Mouse (Mus musculus): ENCODE data around the gene Mboat2. TPM values are rescaled to one million over a fixed set of nuclear protein-coding genes. Genes with fewer than 3 reads are reported as not detected.
A peak's percentile ranks its signal among the peaks of the same experiment; 100 is the strongest.

Mboat2 gene
- total RNA-seq, 2 experiments from 2014 or later = 59.9 to 64.3 TPM

GRCm38 (mm10) chr12:24971490-24972200 is 141.0 kb downstream of the Mboat2 start:
- intact Hi-C loops (cut with DNase I) = no loop called here
- DNase-seq (ENCODE audit: extremely low spot score in 1 of 2, low spot score in 2 of 2) = no peak

- intact Hi-C loops (cut with DNase I) = no loop called here
Observed at GRCm38 (mm10) chr12:24972371-24973350, 142.0 kb downstream of the Mboat2 start.

GRCm38 (mm10) chr12:24973586-24973985 is 142.9 kb downstream of the Mboat2 start:
- intact Hi-C loops (cut with DNase I) = no loop called here
- DNase-seq (ENCODE audit: extremely low spot score in 1 of 2, low spot score in 2 of 2) = no peak

More at GRCm38 (mm10) chr12:24972371-24973350, 142.0 kb downstream of the Mboat2 start:
- DNase-seq (ENCODE audit: extremely low spot score in 1 of 2, low spot score in 2 of 2) = no peak

- intact Hi-C loops (cut with DNase I) = no loop called here
- peak; percentile 90 to 98 for DNase-seq (ENCODE audit: extremely low spot score in 1 of 2, low spot score in 2 of 2)
Observed at GRCm38 (mm10) chr12:24974446-24975114, 143.9 kb downstream of the Mboat2 start, which contains the start of gene Kidins220. Kidins220 (plus strand) TSS chr12:24974925.

- DNase-seq (ENCODE audit: extremely low spot score in 1 of 2, low spot score in 2 of 2) = peak; percentile 57 to 64
- intact Hi-C loops (cut with DNase I) = no loop called here
Observed at GRCm38 (mm10) chr12:24975115-24975733, 144.5 kb downstream of the Mboat2 start.

- no peak for DNase-seq (ENCODE audit: extremely low spot score in 1 of 2, low spot score in 2 of 2)
- intact Hi-C loops (cut with DNase I) = no loop called here
Observed at GRCm38 (mm10) chr12:24985226-24985625, 154.5 kb downstream of the Mboat2 start.

GRCm38 (mm10) chr12:24995350-24995749 is 164.7 kb downstream of the Mboat2 start:
- DNase-seq (ENCODE audit: extremely low spot score in 1 of 2, low spot score in 2 of 2) = no peak
- intact Hi-C loops (cut with DNase I) = no loop called here

- DNase-seq (ENCODE audit: extremely low spot score in 1 of 2, low spot score in 2 of 2) = no peak
- intact Hi-C loops (cut with DNase I) = no loop called here
Observed at GRCm38 (mm10) chr12:25005350-25005749, 174.7 kb downstream of the Mboat2 start.

- intact Hi-C loops (cut with DNase I) = no loop called here
- no peak for DNase-seq (ENCODE audit: extremely low spot score in 1 of 2, low spot score in 2 of 2)
Observed at GRCm38 (mm10) chr12:25009957-25010356, 179.3 kb downstream of the Mboat2 start.

- intact Hi-C loops (cut with DNase I) = no loop called here
- DNase-seq (ENCODE audit: extremely low spot score in 1 of 2, low spot score in 2 of 2) = no peak
Observed at GRCm38 (mm10) chr12:25010416-25010815, 179.7 kb downstream of the Mboat2 start.

- no peak for DNase-seq (ENCODE audit: extremely low spot score in 1 of 2, low spot score in 2 of 2)
- intact Hi-C loops (cut with DNase I) = no loop called here
Observed at GRCm38 (mm10) chr12:25011733-25012367, 181.2 kb downstream of the Mboat2 start.

GRCm38 (mm10) chr12:25012555-25013540 is 182.2 kb downstream of the Mboat2 start:
- DNase-seq (ENCODE audit: extremely low spot score in 1 of 2, low spot score in 2 of 2) = no peak
- intact Hi-C loops (cut with DNase I) = no loop called here

Other genes with a start within 250 kb of the Mboat2 start
- 1 to 10 TPM; 8.3 to 9.0 TPM for gene Klf11, start 179.6 kb upstream of the Mboat2 start, total RNA-seq (2021)
- gene Cys1, start 149.1 kb upstream of the Mboat2 start, total RNA-seq (2021) = 10 to 100 TPM in 1 of 2 experiments, 1 to 10 TPM in 1; 9.3 to 10.7 TPM
- gene Rrm2, start 122.6 kb upstream of the Mboat2 start, total RNA-seq (2021) = 1 to 10 TPM; 8.8 to 9.6 TPM
- gene Kidins220, start 144.0 kb downstream of the Mboat2 start, total RNA-seq (2021) = 100 to 1,000 TPM; 323 to 328 TPM

All from left cerebral cortex, postnatal 10 days (tissue).